Mouse (Mus musculus) testis, adult 2 months (tissue): Measurements from ENCODE around the gene Acox3.

Source experiments
- CTCF ChIP-seq: fragments of 200-500 bp; IDR thresholded peaks from 2 replicates; pipeline ENCODE4 v1.5.1; 2012; ENCODE audit warnings: low read depth, mild to moderate bottlenecking, inconsistent platforms, low read length, moderate library complexity; ENCODE audit not compliant: control insufficient read depth, insufficient read depth, insufficient replicate concordance
- POLR2A ChIP-seq: fragments of 200-500 bp; IDR thresholded peaks from 2 replicates; pipeline ENCODE4 v1.6.1; 2012; ENCODE audit warnings: low read depth, mild to moderate bottlenecking, inconsistent platforms, low read length, moderate library complexity; ENCODE audit not compliant: control insufficient read depth

DNA sequence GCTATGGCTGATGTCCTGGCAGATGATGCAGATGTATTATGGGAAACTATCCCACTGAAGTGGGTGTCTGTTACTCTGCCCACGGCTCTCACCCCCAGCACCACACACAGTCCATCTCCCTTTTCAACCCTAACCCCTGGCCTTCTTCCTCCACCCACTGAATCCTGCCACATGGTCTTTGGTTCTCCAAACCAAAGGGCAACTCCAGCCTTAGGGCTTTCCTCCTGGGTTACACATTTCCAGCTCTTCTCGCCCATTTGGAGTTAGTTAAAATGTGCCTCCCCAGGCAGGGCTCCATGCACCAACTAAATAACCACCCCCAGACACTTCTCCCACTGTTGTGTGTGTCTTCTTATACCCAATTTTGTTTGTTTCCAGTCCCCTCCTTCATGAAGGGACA lies 4.4 kb upstream of the Acox3 start:
- no peak for TF ChIP-seq POLR2A
- no peak for TF ChIP-seq CTCF
